Mouse (Mus musculus) cerebellum, adult 8-10 months (tissue): Measurements from ENCODE around the gene Fes.
A peak's percentile ranks its signal among the peaks of the same experiment; 100 is the strongest.

ENCODE experiments used
- DNase-seq: peaks from one replicate; pipeline ENCODE4 v3.0.0; 2022

Gene Fes

GRCm38 (mm10) chr7:80342858-80343257 lies 44.9 kb downstream of the Fes start, which contains the start of gene Hddc3:
Hddc3 (plus strand) TSS chr7:80343104.
- peak; percentile 96 for DNase-seq

- DNase-seq, result peak; percentile 38
Observed at GRCm38 (mm10) chr7:80341793-80342192, 46.0 kb downstream of the Fes start.

GRCm38 (mm10) chr7:80340793-80341192 lies 47.0 kb downstream of the Fes start, which contains the start of gene Unc45a:
Unc45a (minus strand) TSS chr7:80341005.
- DNase-seq, result peak; percentile 66

GRCm38 (mm10) chr7:80339793-80340628 lies 47.7 kb downstream of the Fes start:
- DNase-seq, result peak; percentile 98

- peak; percentile 59 for DNase-seq
Observed at GRCm38 (mm10) chr7:80339371-80339770, 48.4 kb downstream of the Fes start.

GRCm38 (mm10) chr7:80336932-80337331 lies 50.8 kb downstream of the Fes start:
- DNase-seq, result no peak

GRCm38 (mm10) chr7:80334848-80335247 lies 52.9 kb downstream of the Fes start:
- no peak for DNase-seq

- no peak for DNase-seq
Observed at GRCm38 (mm10) chr7:80331433-80331832, 56.3 kb downstream of the Fes start.

GRCm38 (mm10) chr7:80330278-80330677 lies 57.5 kb downstream of the Fes start:
- DNase-seq, result peak; percentile 41
